Mouse (Mus musculus): ENCODE measurements around the gene Pkdcc.

The Pkdcc gene

DNA sequence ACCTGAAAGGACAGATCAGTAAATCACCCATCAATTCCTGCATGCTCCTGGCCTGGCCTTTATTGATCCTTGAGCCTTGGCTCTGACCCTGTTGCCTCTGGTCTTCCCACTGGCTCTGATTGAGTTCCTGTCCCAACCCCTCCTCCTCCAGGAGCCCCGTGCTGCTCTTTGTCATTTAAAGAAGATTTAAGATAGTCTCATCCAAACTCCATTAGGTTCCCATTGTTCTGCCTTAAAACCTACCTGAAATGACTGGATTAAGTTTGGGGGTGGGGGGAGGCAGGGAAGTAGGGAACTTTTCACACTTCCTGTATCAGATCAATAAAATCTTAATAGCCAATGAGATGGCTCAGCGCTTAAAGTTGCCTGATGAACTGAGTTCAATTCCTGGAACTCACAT is 33.4 kb downstream of the Pkdcc start:
- no peak for DNase-seq

DNA sequence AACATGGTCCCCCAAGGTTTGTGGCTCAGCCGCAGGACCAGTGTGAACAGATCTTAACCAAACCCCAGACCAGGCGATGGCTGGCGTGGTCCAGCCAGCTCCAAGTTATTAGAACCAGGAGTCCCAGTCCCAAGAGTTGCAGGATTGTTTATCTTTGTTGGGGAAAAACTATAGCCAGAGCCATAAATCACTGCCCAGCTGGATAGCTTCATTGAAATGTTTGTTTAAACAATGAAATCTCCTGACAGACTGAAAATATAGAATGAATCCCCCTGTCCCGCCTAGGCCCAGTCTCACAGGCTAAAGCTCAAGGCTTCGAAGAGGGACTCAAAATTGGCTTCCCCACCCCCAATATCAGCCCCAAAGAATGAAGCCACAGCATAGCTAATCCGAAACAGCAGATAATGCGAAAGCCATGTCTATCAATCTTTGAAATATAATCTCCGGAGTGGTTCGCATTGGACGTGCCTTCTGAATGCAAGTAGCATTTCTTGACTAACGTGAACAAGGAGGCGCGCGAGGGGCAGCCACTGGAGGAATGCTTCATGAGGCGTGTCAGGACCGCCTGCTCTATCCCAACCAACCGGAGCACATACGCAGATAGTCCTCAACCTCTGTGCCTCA is 35.9 kb downstream of the Pkdcc start:
- no peak for DNase-seq

DNA sequence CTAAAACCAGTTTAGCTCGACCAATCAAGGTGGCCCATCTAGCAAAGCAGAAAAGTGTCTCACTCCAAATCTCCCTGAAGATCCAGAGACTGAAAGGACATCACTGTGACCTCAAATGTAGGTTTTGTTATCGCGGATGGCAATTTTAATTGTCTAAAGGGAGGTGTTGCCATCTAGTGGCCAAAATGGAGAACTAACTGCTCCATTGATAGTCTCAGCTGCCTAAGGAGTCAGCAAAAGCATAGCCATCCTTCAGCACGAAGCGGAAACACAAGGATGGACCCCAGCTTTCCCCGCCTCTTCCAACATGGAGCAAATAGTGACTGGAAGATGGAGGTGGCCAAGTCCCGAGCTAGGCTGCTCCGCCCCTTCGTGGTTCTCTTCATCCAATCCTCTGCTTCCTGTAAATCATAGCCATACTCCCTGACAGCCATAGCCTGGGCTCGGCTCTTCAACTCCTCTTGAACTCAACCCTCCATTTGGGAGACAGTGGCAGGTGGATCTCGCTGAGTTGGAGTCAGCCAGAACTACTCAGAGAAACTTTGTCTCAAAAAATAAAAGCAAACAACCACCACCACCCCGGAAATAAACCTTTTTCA is 38.1 kb downstream of the Pkdcc start:
- peak; percentile 77 for DNase-seq

DNA sequence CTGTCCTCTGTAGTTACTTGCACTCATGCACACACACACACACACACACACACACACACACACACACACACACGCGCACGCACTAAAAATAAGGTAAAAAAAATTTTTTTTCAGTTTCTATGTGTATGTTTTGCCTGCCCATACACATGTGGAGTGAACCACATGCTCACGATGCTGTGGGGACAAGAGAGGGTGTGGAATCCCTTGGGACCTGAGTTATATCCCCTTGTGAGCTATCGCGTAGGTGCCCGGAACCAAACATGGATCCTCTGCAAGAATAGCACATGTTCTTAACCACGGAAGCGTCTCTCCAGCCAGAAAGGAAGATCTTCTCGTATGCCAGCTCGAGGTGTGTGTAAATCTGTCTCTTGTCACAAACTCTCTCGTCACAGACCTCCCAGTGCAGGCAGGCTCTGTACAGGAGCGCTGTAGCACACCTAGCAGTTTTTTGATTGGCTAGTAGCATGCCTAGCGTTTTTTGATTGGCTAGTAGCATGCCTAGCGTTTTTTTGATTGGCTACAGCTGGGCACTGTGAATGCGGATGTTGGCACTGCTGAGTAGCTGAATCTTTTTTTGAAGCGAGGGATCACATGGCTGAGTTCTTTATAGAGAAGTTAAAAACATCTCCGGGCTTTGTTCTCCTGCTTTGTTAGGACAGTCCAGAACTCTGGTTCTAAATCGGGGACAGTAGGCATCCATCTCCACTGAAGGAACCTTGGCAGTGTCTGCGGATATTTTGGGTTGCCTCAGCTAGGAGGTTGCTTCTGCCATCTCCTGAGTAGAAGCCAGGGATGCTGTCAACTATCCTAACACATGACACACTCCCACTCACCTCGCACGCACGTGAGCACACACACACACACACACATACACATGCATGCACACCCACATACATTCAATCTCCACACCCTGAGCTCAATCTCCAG is 52.4 kb downstream of the Pkdcc start:
- DNase-seq, result peak; percentile 91

DNA sequence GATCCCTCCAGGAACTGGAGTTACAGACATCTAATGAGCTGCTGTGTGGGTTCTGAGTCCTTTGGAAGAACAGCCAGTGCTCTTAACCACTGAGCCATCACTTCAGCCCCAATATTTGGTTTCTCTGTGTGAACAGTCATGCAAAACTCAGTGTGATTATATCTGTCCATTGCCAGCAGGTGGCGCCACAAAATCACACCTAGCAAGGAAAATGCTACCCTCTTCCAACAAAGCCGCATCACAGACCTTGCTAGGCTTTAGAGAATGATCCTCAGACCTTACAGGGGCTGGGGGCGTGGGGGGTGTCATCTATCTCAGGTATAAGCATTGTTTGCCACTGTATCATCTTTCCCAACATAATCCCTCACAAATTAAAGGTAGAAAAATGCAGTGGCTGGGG is 56.4 kb downstream of the Pkdcc start:
- peak; percentile 88 for DNase-seq

DNA sequence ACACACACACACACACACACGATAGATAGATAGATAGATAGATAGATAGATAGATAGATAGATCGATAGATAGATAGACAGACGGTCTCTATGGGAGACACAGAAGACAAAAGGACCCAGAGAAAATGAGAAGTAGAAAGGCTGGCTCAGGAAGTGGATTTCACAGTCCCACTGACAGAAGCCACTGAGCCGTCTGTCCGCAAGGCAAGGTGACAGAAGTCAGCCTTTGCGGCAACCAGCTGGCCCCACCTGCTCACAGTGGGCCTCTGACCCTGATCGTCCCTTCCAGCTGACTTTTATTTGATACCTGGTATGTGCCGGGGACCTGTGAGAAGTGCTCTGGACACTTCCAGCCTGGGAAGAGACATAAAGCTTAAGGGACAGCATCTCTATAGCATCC is 57.5 kb downstream of the Pkdcc start:
- DNase-seq, result no peak

DNA sequence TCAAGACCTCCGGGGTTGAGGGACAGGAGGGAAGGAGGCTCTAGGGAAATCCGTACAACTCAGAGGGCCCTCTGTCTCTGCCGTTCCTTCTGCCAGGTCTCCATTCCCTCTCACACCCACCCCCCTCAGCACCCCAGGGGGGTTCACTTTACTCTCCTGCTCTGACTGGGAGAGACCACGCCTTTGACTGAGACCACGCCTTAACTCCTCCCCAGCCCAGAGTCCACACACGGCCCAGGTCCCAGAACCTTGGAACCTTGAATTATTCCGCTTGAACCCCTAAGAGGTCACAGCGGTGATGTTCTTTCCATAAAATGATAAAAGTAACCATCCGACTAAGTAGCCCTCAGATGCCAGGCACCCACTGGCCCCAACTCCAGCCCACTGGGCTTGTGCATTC is 58.5 kb downstream of the Pkdcc start:
- no peak for DNase-seq

DNA sequence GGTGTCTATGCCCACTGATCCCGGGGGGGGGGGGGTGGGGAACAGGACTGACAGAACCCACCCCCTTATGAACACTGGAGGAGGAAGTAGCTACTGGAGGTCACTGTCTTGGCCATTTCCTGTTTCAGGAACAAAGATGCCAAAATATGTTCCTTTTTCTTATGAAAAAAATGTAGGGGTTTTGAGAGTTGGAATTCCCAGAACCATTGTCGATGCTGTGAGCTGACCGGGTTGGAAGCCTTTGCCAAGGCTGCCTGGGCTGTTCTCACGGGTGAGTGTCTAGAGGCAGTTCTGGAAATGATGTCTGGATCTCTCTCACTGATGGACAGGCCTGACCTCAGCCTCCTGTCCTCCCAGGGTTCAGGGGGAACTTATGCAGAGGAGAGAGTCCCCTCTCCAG is 59.0 kb downstream of the Pkdcc start:
- DNase-seq, result no peak

Measured in lung, postnatal 36 days (tissue).